Mouse (Mus musculus) CH12.LX (cell line): ENCODE results near the gene Cct7. TPM values are rescaled to one million over a fixed set of nuclear protein-coding genes. Genes with fewer than 3 reads are reported as not detected.

Source experiments
- DNase-seq: peaks from one replicate; pipeline ENCODE4 v3.0.0-alpha.2; 2013; ENCODE audit errors: extremely low read depth
- H3K27ac ChIP-seq: 2 replicates; pipeline ENCODE4 v1.5.1; 2012; ENCODE audit warnings: low read depth, mild to moderate bottlenecking, control low read depth, moderate library complexity; ENCODE audit not compliant: insufficient read depth
- H3K27me3 ChIP-seq: replicated peaks from 2 replicates; pipeline ENCODE3; 2012; ENCODE audit warnings: inconsistent platforms
- H3K36me3 ChIP-seq, 2 experiments: replicated peaks in 1 of 2; 2 replicates each; pipeline versions ENCODE3 to v1.6.1; 2012; ENCODE audit warnings: inconsistent platforms in 1 of 2, low read length in 1 of 2, mild to moderate bottlenecking in 1 of 2, mixed read lengths in 1 of 2, moderate library complexity in 1 of 2; ENCODE audit not compliant: control insufficient read depth in 1 of 2, insufficient read depth in 1 of 2
- H3K4me1 ChIP-seq, 2 experiments: 2 replicates each; pipeline ENCODE4 v1.6.1; 2012; ENCODE audit warnings: inconsistent platforms in 1 of 2, moderate library complexity in 1 of 2; ENCODE audit not compliant: insufficient read depth in 2 of 2, control insufficient read depth in 1 of 2
- H3K4me2 ChIP-seq: 2 replicates; pipeline ENCODE4 v1.6.1; 2012; ENCODE audit warnings: low read depth, mild to moderate bottlenecking, control low read depth; ENCODE audit not compliant: poor library complexity, insufficient read depth, severe bottlenecking
- H3K4me3 ChIP-seq, 3 experiments: fragments of 150-350 bp in 1 of 3; sonication (generic) in 1 of 3; replicated peaks in 1 of 3; 2 replicates each; pipeline versions ENCODE3 to v1.5.1; 2011 to 2012; ENCODE audit warnings: low read depth in 2 of 3, low read length in 2 of 3, mild to moderate bottlenecking in 2 of 3, moderate library complexity in 2 of 3, control low read depth in 1 of 3, improper control_type of control experiment in 1 of 3, inconsistent platforms in 1 of 3, mixed read lengths in 1 of 3; ENCODE audit not compliant: poor library complexity in 1 of 3
- H3K79me2 ChIP-seq: replicated peaks from 2 replicates; pipeline ENCODE4 v1.6.1; 2012; ENCODE audit warnings: mild to moderate bottlenecking, moderate library complexity; ENCODE audit not compliant: control insufficient read depth, poor library complexity, insufficient read depth, severe bottlenecking; ENCODE audit errors: extremely low read depth
- H3K9ac ChIP-seq: 2 replicates; pipeline ENCODE4 v1.6.1; 2012; ENCODE audit warnings: low read depth, mild to moderate bottlenecking, control low read depth, moderate library complexity; ENCODE audit not compliant: insufficient read depth
- H3K9me3 ChIP-seq: replicated peaks from 2 replicates; pipeline ENCODE3; 2012; ENCODE audit warnings: low read length, inconsistent platforms, mixed read lengths
- CHD1 ChIP-seq: IDR thresholded peaks from 2 replicates; pipeline ENCODE4 v1.6.1; 2012; ENCODE audit warnings: low read depth, low read length, improper control_type of control experiment, inconsistent platforms
- E2F4 ChIP-seq: IDR thresholded peaks from 2 replicates; pipeline ENCODE4 v1.6.1; 2011; ENCODE audit warnings: low read depth, low read length, improper control_type of control experiment; ENCODE audit not compliant: insufficient replicate concordance
- ETS1 ChIP-seq: conservative IDR thresholded peaks from 2 replicates; pipeline ENCODE4 v1.6.1; 2012; ENCODE audit warnings: low read depth, mild to moderate bottlenecking, inconsistent platforms, low read length, improper control_type of control experiment, moderate library complexity
- GABPA ChIP-seq: IDR thresholded peaks from 2 replicates; pipeline ENCODE4 v1.6.1; 2012; ENCODE audit warnings: low read depth, low read length, improper control_type of control experiment, inconsistent platforms; ENCODE audit not compliant: insufficient replicate concordance
- HCFC1 ChIP-seq: IDR thresholded peaks from 2 replicates; pipeline ENCODE4 v1.6.1; 2012; ENCODE audit warnings: low read depth, mild to moderate bottlenecking, inconsistent platforms, low read length, improper control_type of control experiment
- KAT2A ChIP-seq: IDR thresholded peaks from 2 replicates; pipeline ENCODE4 v1.6.1; 2012; ENCODE audit warnings: low read length, improper control_type of control experiment, inconsistent platforms; ENCODE audit not compliant: insufficient replicate concordance
- MAFK ChIP-seq: IDR thresholded peaks from 2 replicates; pipeline ENCODE4 v1.6.1; 2011; ENCODE audit warnings: low read length, improper control_type of control experiment; ENCODE audit not compliant: insufficient replicate concordance
- MAZ ChIP-seq: IDR thresholded peaks from 2 replicates; pipeline ENCODE4 v1.6.1; 2012; ENCODE audit warnings: low read depth, mild to moderate bottlenecking, inconsistent platforms, low read length, improper control_type of control experiment, moderate library complexity
- MXI1 ChIP-seq: IDR thresholded peaks from 2 replicates; pipeline ENCODE4 v1.6.1; 2011; ENCODE audit warnings: mild to moderate bottlenecking, low read depth, low read length, improper control_type of control experiment
- MYC ChIP-seq: IDR thresholded peaks from 2 replicates; pipeline ENCODE4 v1.6.1; 2011; ENCODE audit warnings: low read depth, mild to moderate bottlenecking, improper control_type of control experiment, low read length
- POLR2AphosphoS2 ChIP-seq: IDR thresholded peaks from 2 replicates; pipeline ENCODE4 v1.6.1; 2011; ENCODE audit warnings: low read depth, low read length, improper control_type of control experiment
- RAD21 ChIP-seq: IDR thresholded peaks from 2 replicates; pipeline ENCODE4 v1.6.1; 2011; ENCODE audit warnings: low read depth, mild to moderate bottlenecking, low read length, improper control_type of control experiment, moderate library complexity
- RCOR1 ChIP-seq: conservative IDR thresholded peaks from 2 replicates; pipeline ENCODE4 v1.6.1; 2012; ENCODE audit warnings: low read depth, mild to moderate bottlenecking, inconsistent platforms, low read length, improper control_type of control experiment
- TCF12 ChIP-seq: IDR thresholded peaks from 2 replicates; pipeline ENCODE4 v1.6.1; 2014; ENCODE audit warnings: low read depth, mild to moderate bottlenecking, inconsistent platforms, low read length, improper control_type of control experiment
- USF2 ChIP-seq: conservative IDR thresholded peaks from 2 replicates; pipeline ENCODE4 v1.6.1; 2011; ENCODE audit warnings: low read depth, low read length, improper control_type of control experiment
- ZKSCAN1 ChIP-seq: IDR thresholded peaks from 2 replicates; pipeline ENCODE4 v1.6.1; 2012; ENCODE audit warnings: low read depth, inconsistent platforms, low read length, improper control_type of control experiment, borderline replicate concordance
- dilution Hi-C: fragments of 300-500 bp; cut with MboI; formaldehyde crosslinking; loops from 2 replicates; pipeline ENCODE4 v1.14.3; 2020; ENCODE audit warnings: low sequenced_read_pairs; ENCODE audit not compliant: extremely low pct_unique_long_range_greater_than_20kb, extremely low pct_ligation_motif_present
- in situ Hi-C: fragments of 300-500 bp; cut with MboI; formaldehyde crosslinking; loops from 3 replicates; pipeline ENCODE4 v1.14.3; 2019; ENCODE audit warnings: low sequenced_read_pairs, low pct_ligation_motif_present, low pct_unique_long_range_greater_than_20kb, mixed read lengths
- polyA plus RNA-seq: library from polyadenylated mRNA; unstranded; fragments of >175 nt; gene quantifications from 2 replicates; pipeline ENCODE4 v1.2.1, GENCODE M21; 2012; ENCODE audit warnings: low read depth; ENCODE audit not compliant: insufficient read length
- total RNA-seq, 2 experiments: library from RNA; depleted of rRNA; stranded (reverse); fragments of 300-350 nt in 1 of 2; fragments of >200 nt in 1 of 2; gene quantifications; 2 replicates each; pipeline ENCODE4 v1.2.3; 2012 to 2014

Cct7 gene
- total and polyA plus RNA-seq, 3 experiments: 483 to 505 (median 484) TPM

GRCm38 (mm10) chr6:85502911-85503250, 51.6 kb downstream of the Cct7 start, which contains the start of gene Fbxo41:
TSS of gene Fbxo41 (minus strand) at chr6:85502994.
- Histone ChIP-seq H3K36me3 (no peaks in the 10 kb centered on the region), H3K4me3 (peak within 1 kb of the TSS in 1 of 3 experiments; percentile 57), H3K4me2 (peak within 1 kb of the TSS; percentile 38), H3K9me3 (no peaks in the 10 kb centered on the region), H3K4me1 (peaks cover 0 to 8% of the 10 kb centered on the region in 2 experiments; a peak in 2 of 4 replicates), H3K9ac (no peak within 1 kb of the TSS), H3K27me3 (peaks cover 80% of the 10 kb centered on the region), H3K27ac (no peak within 1 kb of the TSS), H3K79me2 (no peaks in the 10 kb centered on the region)
- in situ Hi-C loops: no loop called here
- no peak for DNase-seq
- dilution Hi-C loops: no loop called here
- TF ChIP-seq KAT2A: no peak
- TF ChIP-seq USF2: no peak
- TF ChIP-seq RAD21: no peak
- no peak for TF ChIP-seq E2F4
- no peak for TF ChIP-seq MAFK
- TF ChIP-seq GABPA: no peak
- TF ChIP-seq MAZ: no peak
- TF ChIP-seq CHD1: no peak
- TF ChIP-seq MXI1: no peak

GRCm38 (mm10) chr6:85504908-85505307, 53.6 kb downstream of the Cct7 start:
- Histone ChIP-seq H3K27me3 (peaks cover 78% of the 10 kb centered on the region), H3K9me3 (no peaks in the 10 kb centered on the region), H3K36me3 (no peaks in the 10 kb centered on the region), H3K4me3 (no peak overlapping the region), H3K4me1 (peaks cover 0 to 8% of the 10 kb centered on the region in 2 experiments; a peak in 2 of 4 replicates), H3K79me2 (no peaks in the 10 kb centered on the region), H3K27ac (no peak overlapping the region), H3K4me2 (no peak overlapping the region), H3K9ac (no peak overlapping the region)
- no peak for DNase-seq
- in situ Hi-C loops: no loop called here
- dilution Hi-C loops: no loop called here
- TF ChIP-seq MYC: no peak
- TF ChIP-seq TCF12: no peak
- TF ChIP-seq ZKSCAN1: no peak
- TF ChIP-seq RCOR1: no peak
- TF ChIP-seq POLR2AphosphoS2: no peak
- no peak for TF ChIP-seq HCFC1
- TF ChIP-seq MXI1: no peak
- TF ChIP-seq ETS1: no peak
- TF ChIP-seq, all 38 proteins: peak for 0
